Mouse (Mus musculus): ENCODE data around the gene Tnfaip8l1.

Tnfaip8l1 gene

GRCm38 (mm10) chr17:56218377-56219191, 56.3 kb downstream of the Tnfaip8l1 start, which contains the start of gene Dpp9:
Dpp9 (minus strand) TSS chr17:56218905.
- peak; percentile 92 for DNase-seq (ENCODE audit: low read depth, low spot score)

DNA sequence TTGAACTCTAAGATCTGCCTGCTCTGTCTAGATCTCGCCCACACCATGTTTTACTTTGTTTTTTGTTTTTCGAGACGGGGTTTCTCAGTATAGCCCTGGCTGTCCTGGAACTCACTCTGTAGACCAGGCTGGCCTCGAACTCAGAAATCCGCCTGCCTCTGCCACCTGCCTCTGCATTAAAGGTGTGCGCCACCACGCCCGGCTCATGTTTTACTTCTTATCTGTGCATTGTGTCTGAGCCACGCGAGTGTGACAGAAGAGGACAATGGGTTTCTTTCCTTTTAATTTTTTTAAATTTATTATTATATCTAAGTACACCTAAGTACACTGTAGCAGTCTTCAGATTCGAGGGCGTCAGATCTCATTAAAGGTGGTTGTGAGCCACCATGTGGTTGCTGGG, 57.0 kb downstream of the Tnfaip8l1 start:
- DNase-seq (ENCODE audit: low read depth, low spot score) = no peak

GRCm38 (mm10) chr17:56219805-56220204, 57.5 kb downstream of the Tnfaip8l1 start:
- DNase-seq (ENCODE audit: low read depth, low spot score) = no peak
